Mouse (Mus musculus) olfactory bulb, adult 2 months (tissue): Measurements from ENCODE around the gene D6Ertd527e. TPM values are rescaled to one million over a fixed set of nuclear protein-coding genes. Genes with fewer than 3 reads are reported as not detected.

Source experiments
- H3K27ac ChIP-seq: fragments of 200-500 bp; 2 replicates; pipeline ENCODE4 v1.5.1; 2012; ENCODE audit warnings: low read depth, low read length; ENCODE audit not compliant: insufficient read depth
- H3K4me1 ChIP-seq: fragments of 200-500 bp; 2 replicates; pipeline ENCODE4 v1.6.1; 2012; ENCODE audit warnings: low read length; ENCODE audit not compliant: control insufficient read depth, insufficient read depth
- H3K4me3 ChIP-seq: fragments of 200-500 bp; 2 replicates; pipeline ENCODE4 v1.5.1; 2012; ENCODE audit warnings: mild to moderate bottlenecking, low read depth, low read length, moderate library complexity; ENCODE audit not compliant: insufficient read depth
- CTCF ChIP-seq: fragments of 200-500 bp; IDR thresholded peaks from 2 replicates; pipeline ENCODE4 v1.5.1; 2012; ENCODE audit warnings: low read depth, mild to moderate bottlenecking, low read length, moderate library complexity; ENCODE audit not compliant: insufficient read depth
- POLR2A ChIP-seq: fragments of 200-500 bp; IDR thresholded peaks from 2 replicates; pipeline ENCODE4 v1.6.1; 2012; ENCODE audit warnings: mild to moderate bottlenecking, low read depth, low read length, moderate library complexity; ENCODE audit not compliant: insufficient read depth
- WGBS: fragments of 180-500 bp; shearing (Covaris S2); methylation state at CpG from one replicate; pipeline ENCODE4 v1.1.7; 2018; 5-methylcytosine and 5-hydroxymethylcytosine counted together
- polyA plus RNA-seq: library from polyadenylated mRNA; stranded (reverse); fragments of >200 nt; gene quantifications from 2 replicates; pipeline ENCODE4 v1.2.4, GENCODE M21; 2012; ENCODE audit warnings: low replicate concordance; ENCODE audit not compliant: missing spikeins, insufficient read depth, insufficient read length

The D6Ertd527e gene
- polyA plus RNA-seq, 1 experiment = not detected

DNA sequence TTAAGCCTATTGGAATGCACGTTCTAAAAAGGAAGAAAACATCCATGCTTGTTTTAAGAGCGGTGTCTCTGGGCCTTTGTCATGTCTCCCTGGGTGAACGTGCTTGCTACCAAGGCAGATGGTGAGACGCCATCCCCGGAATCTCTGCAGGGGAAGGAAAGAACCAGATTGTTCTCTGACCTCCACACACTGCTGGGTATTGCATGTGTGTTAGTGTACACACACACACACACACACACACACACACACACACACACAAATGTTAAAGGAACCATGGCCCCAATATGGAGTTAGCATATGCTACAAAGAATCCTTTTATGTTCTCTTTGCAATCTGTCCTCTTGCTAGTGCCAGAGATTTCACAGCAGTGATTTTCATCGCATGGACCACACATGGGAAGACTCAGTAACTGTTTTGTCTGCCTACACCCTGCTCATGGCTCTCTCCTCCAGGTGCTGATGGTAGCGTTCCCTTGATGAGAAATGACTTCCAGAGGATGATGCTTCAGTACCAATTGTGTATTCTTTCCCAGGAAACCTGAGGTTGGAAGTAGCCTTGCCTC lies 53.6 kb downstream of the D6Ertd527e start:
- TF ChIP-seq CTCF = no peak
- no peak for TF ChIP-seq POLR2A
- 83% methylated on average over 7 of the region's 7 CpGs for WGBS
- no peak overlapping the region for H3K4me3 ChIP-seq
- no peaks in the 10 kb centered on the region for H3K4me1 ChIP-seq
- no peak overlapping the region for H3K27ac ChIP-seq

DNA sequence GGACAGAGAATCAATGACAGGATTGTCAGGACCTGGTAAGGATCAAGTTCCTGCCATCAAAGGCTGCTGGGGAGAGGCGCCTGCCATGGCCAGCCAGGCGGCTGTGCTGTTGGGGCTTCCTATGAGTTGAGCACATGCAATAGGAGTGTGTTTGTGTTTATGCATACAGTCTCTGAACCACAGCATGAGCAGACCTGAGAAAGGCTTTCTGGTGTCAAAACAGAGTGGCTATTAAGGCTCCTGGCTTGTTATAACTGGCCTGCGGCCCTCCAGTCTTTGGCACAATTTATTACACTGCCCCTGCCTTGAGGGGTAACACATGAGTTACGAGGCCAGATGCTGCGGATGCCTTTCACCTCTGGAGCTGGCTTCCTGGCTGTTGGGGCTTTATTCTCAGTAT lies 55.6 kb downstream of the D6Ertd527e start:
- no peak for TF ChIP-seq CTCF
- no peak for TF ChIP-seq POLR2A
- Histone ChIP-seq H3K27ac (no peak overlapping the region), H3K4me1 (no peaks in the 10 kb centered on the region), H3K4me3 (no peak overlapping the region)
- 95% methylated on average over 5 of the region's 5 CpGs for WGBS

DNA sequence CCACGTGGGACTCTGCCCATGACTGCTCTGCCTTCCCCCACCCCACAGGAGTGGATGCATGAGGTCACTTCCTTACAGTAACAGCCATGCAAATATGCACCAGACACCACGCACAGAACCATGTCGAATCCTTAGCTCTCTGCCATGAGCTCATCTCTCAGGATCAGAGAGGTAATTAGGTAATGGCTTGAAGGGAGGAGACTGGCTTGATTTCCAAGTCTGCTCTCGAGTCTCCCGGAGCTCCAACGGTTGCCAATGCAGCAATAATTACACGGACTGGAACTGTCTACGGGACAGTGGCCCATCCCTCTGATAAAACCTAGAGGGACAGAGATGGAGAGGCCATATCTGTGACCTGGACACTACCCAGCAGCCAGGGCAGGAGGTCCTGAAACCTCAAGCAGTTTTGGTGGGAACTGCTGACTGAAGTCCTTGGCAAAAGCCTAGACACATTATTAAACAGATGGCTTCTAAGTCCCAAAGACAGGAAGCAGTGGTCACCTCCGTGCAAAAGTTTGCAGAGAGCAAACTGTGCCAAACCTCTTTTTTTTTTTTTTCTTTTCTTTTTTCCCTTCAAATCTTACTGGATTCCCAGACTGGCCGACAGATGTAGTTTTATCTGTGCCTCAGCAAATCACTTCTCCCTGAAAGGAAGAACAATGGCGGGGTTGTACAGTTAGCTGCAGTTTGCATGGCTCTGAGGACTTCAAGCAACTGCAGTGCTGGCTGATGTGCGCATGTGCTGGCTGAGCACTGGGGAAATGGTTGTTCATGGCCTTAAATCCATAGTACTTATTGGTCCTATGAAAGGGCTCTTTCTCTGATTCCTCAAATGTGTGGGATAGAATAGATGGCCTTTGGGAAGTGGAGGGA lies 57.1 kb downstream of the D6Ertd527e start:
- Histone ChIP-seq H3K4me3 (no peak overlapping the region), H3K4me1 (no peaks in the 10 kb centered on the region), H3K27ac (no peak overlapping the region)
- TF ChIP-seq CTCF (no peak), POLR2A (no peak)
- 51% methylated on average over 12 of the region's 12 CpGs for WGBS

Other genes with a start within 250 kb of the D6Ertd527e start
- not detected in 2 replicates for gene Nfu1, start 95.5 kb upstream of the D6Ertd527e start, polyA plus RNA-seq
- gene Gfpt1, start 61.9 kb upstream of the D6Ertd527e start, polyA plus RNA-seq = 104 TPM in 1 of 2 replicates, not detected in the other
- not detected in 2 replicates for gene Antxr1, start 231.1 kb downstream of the D6Ertd527e start, polyA plus RNA-seq
- gene Gkn1, start 246.2 kb downstream of the D6Ertd527e start, polyA plus RNA-seq = not detected in 2 replicates